Mouse (Mus musculus) retina, postnatal 7 days (tissue): Measurements from ENCODE around the gene Acer2.

Experiments used
- DNase-seq: peaks from one replicate; pipeline ENCODE4 v3.0.0-alpha.2; 2012; ENCODE audit warnings: low read depth, low spot score

Acer2 gene

DNA sequence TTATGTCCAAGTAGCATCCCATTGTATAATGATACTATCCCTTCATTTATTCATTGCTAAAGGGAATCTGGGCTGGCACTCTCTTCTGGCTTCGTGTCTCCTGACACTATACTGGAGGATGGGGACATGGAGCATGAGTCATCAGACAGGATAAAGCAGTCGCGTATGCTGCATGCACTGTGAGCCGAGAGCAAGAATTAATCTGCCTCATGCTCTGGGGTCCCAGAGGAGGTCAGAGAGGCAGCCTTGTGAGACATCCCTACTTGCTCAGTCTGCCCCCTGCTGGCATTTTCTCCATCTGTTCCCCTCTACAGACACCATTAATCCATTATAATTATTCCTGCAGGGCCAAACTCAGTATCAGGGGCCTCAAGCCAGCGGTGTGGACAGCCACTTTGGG is 79.3 kb downstream of the Acer2 start:
- DNase-seq, result no peak

- DNase-seq, result no peak
Measured at GRCm38 (mm10) chr4:86955448-86955847, 81.3 kb downstream of the Acer2 start.

GRCm38 (mm10) chr4:86957576-86958411 is 83.6 kb downstream of the Acer2 start:
- DNase-seq, result peak; percentile 56

DNA sequence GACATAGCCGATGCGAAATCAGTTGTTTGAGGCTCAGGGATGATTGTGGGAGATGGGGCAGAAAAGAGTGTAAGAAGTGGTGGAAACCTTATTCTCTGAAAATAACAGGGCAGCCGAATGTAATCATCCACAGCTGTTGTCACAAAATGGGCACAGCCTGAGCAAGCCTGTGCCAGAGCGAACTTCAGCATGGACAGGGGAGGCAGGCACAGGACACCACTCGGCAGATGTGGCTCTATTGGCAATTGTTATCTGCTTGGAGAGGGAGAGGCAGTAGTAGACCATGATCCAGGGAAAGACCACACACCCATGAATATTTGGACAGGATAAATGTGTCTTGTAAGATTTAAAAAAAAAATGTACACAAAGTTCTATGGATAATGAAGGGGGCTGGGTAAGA is 103.1 kb downstream of the Acer2 start:
- DNase-seq, result no peak
